Mouse (Mus musculus): Measurements from ENCODE around the gene Olfr1442. TPM values are rescaled to one million over a fixed set of nuclear protein-coding genes. Genes with fewer than 3 reads are reported as not detected.
"Not testable (repeated sequence)": the region's sequence is repeated elsewhere in the genome, so short reads cannot be mapped to it uniquely, and the experiment has no call there.

The Olfr1442 gene
- polyA plus RNA-seq, 1 experiment from 2014 or later: not detected

DNA sequence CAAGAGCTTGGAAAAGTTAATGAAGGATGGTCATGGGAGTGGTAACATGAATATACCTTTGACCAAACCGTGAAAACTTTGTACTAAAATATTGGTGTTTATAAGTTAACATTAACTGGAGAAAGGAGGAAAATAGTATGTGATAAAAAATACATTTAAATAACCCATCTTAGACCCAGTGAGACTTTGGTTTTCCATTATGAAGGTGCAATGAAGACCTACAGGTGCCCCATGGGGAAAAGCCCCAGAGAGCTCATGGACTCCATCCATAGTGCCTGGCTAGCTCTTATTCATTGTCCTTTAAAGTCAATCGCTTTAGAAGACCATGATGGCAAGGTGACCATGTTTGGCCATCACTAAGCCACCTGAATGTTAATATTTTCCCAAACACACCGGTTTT lies 7.6 kb downstream of the Olfr1442 start, which contains the start of gene Olfr1443:
Gene Olfr1443 (plus strand): TSS at position 301 of the 400 bp plus-strand sequence.
- no peak within 1 kb of the TSS for H3K4me3 ChIP-seq (ENCODE audit: low read length)
- H3K27ac ChIP-seq (ENCODE audit: low read length): no peak within 1 kb of the TSS
- H3K4me1 ChIP-seq (ENCODE audit: control insufficient read depth, insufficient read depth, low read length): no peaks in the 10 kb centered on the region
- no peaks in the 10 kb centered on the region for H3K9me3 ChIP-seq (ENCODE audit: control insufficient read depth, low read length)
- no peak within 1 kb of the TSS for H3K9ac ChIP-seq (ENCODE audit: low read depth, low read length)
- H3K4me2 ChIP-seq (ENCODE audit: low read depth, low read length): no peak within 1 kb of the TSS
- no peak for ATAC-seq
- 73% methylated on average over 3 of the region's 3 CpGs for WGBS
- H3K27me3 ChIP-seq (replicated peaks; ENCODE audit: control insufficient read depth, insufficient read depth, low read length): no peaks in the 10 kb centered on the region
- no peaks in the 10 kb centered on the region for H3K36me3 ChIP-seq (ENCODE audit: control insufficient read depth, insufficient read depth, low read length)

GRCm38 (mm10) chr19:12684638-12685037 lies 14.4 kb downstream of the Olfr1442 start:
- H3K27me3 ChIP-seq (replicated peaks; ENCODE audit: control insufficient read depth, insufficient read depth, low read length): no peaks in the 10 kb centered on the region
- H3K4me1 ChIP-seq (ENCODE audit: control insufficient read depth, insufficient read depth, low read length): no peaks in the 10 kb centered on the region
- H3K9ac ChIP-seq (ENCODE audit: low read depth, low read length): no peak overlapping the region
- no peak overlapping the region for H3K4me3 ChIP-seq (ENCODE audit: low read length)
- no peak overlapping the region for H3K4me2 ChIP-seq (ENCODE audit: low read depth, low read length)
- H3K27ac ChIP-seq (ENCODE audit: low read length): no peak overlapping the region
- ATAC-seq: peak; percentile 93
- H3K9me3 ChIP-seq (ENCODE audit: control insufficient read depth, low read length): no peaks in the 10 kb centered on the region
- H3K36me3 ChIP-seq (ENCODE audit: control insufficient read depth, insufficient read depth, low read length): no peaks in the 10 kb centered on the region

GRCm38 (mm10) chr19:12685231-12685630 lies 15.0 kb downstream of the Olfr1442 start:
- Histone ChIP-seq H3K4me1 (ENCODE audit: control insufficient read depth, insufficient read depth, low read length) (no peaks in the 10 kb centered on the region), H3K27ac (ENCODE audit: low read length) (no peak overlapping the region), H3K4me2 (ENCODE audit: low read depth, low read length) (no peak overlapping the region), H3K4me3 (ENCODE audit: low read length) (no peak overlapping the region), H3K36me3 (ENCODE audit: control insufficient read depth, insufficient read depth, low read length) (no peaks in the 10 kb centered on the region), H3K9me3 (ENCODE audit: control insufficient read depth, low read length) (no peaks in the 10 kb centered on the region), H3K27me3 (replicated peaks; ENCODE audit: control insufficient read depth, insufficient read depth, low read length) (no peaks in the 10 kb centered on the region), H3K9ac (ENCODE audit: low read depth, low read length) (no peak overlapping the region)
- no peak for ATAC-seq

GRCm38 (mm10) chr19:12695590-12695989 lies 25.4 kb downstream of the Olfr1442 start, which contains the start of gene Keg1:
Gene Keg1 (plus strand): TSS chr19:12695786.
- no peaks in the 10 kb centered on the region for H3K9me3 ChIP-seq (ENCODE audit: control insufficient read depth, low read length)
- H3K36me3 ChIP-seq (ENCODE audit: control insufficient read depth, insufficient read depth, low read length): no peaks in the 10 kb centered on the region
- no peak within 1 kb of the TSS for H3K9ac ChIP-seq (ENCODE audit: low read depth, low read length)
- no peak within 1 kb of the TSS for H3K27ac ChIP-seq (ENCODE audit: low read length)
- H3K27me3 ChIP-seq (replicated peaks; ENCODE audit: control insufficient read depth, insufficient read depth, low read length): no peaks in the 10 kb centered on the region
- H3K4me3 ChIP-seq (ENCODE audit: low read length): no peak within 1 kb of the TSS
- H3K4me1 ChIP-seq (ENCODE audit: control insufficient read depth, insufficient read depth, low read length): 0 out of 2 replicates have a peak, but pooled peaks cover 2% of the 10 kb centered on the region
- peak; percentile 76 for ATAC-seq
- 59% methylated on average over 3 of the region's 3 CpGs for WGBS
- H3K4me2 ChIP-seq (ENCODE audit: low read depth, low read length): no peak within 1 kb of the TSS

DNA sequence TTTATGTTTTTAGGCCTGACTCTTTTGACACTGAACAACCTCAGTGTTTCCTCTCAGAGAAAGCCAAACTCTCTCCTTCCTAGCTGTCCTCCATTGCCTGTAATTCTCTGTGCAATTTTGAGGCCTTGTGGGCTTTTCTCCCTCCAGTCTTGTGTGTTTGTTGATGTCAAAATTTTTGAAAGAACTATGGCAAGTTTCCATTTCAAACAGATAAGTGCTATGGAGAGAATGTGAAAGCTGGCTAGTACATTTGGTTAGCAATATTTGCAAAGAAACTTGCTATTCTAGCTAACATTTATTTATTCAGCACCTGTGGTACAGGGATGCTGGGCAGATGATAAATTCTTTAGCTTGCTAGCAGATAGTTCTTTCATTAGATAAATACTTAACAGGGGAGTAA lies 26.0 kb downstream of the Olfr1442 start:
- Histone ChIP-seq H3K4me3 (ENCODE audit: low read length) (no peak overlapping the region), H3K27me3 (replicated peaks; ENCODE audit: control insufficient read depth, insufficient read depth, low read length) (no peaks in the 10 kb centered on the region), H3K36me3 (ENCODE audit: control insufficient read depth, insufficient read depth, low read length) (no peaks in the 10 kb centered on the region), H3K4me1 (ENCODE audit: control insufficient read depth, insufficient read depth, low read length) (0 out of 2 replicates have a peak, but pooled peaks cover 2% of the 10 kb centered on the region), H3K9me3 (ENCODE audit: control insufficient read depth, low read length) (no peaks in the 10 kb centered on the region), H3K9ac (ENCODE audit: low read depth, low read length) (no peak overlapping the region), H3K4me2 (ENCODE audit: low read depth, low read length) (no peak overlapping the region), H3K27ac (ENCODE audit: low read length) (no peak overlapping the region)
- ATAC-seq: no peak

GRCm38 (mm10) chr19:12708458-12708857 lies 38.2 kb downstream of the Olfr1442 start:
- Histone ChIP-seq H3K27me3 (replicated peaks; ENCODE audit: control insufficient read depth, insufficient read depth, low read length) (no peaks in the 10 kb centered on the region), H3K9me3 (ENCODE audit: control insufficient read depth, low read length) (no peaks in the 10 kb centered on the region), H3K36me3 (ENCODE audit: control insufficient read depth, insufficient read depth, low read length) (no peaks in the 10 kb centered on the region), H3K4me3 (ENCODE audit: low read length) (no peak overlapping the region), H3K9ac (ENCODE audit: low read depth, low read length) (no peak overlapping the region), H3K4me1 (ENCODE audit: control insufficient read depth, insufficient read depth, low read length) (no peaks in the 10 kb centered on the region), H3K4me2 (ENCODE audit: low read depth, low read length) (no peak overlapping the region), H3K27ac (ENCODE audit: low read length) (no peak overlapping the region)
- WGBS: 76% methylated on average over 2 of the region's 2 CpGs
- no peak for ATAC-seq

DNA sequence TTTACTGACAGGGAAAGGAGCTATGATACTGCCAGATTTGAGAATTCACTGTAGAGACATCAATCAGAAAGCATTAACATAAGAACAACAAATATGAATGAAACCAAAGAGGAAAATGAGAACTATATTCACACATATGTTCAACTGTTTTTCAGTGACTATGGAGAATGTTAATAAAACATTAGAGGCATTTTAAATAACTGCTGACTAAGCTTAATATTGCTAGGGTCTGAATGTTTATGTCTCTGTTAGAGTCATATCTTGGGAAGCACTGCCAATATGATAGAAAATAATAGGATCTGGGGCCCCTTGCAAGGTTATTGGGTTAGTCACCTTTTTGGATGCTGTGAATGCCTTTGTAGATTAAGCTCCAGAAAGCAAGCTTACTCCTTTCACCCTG lies 38.7 kb downstream of the Olfr1442 start:
- Histone ChIP-seq H3K9me3 (ENCODE audit: control insufficient read depth, low read length) (no peaks in the 10 kb centered on the region), H3K4me1 (ENCODE audit: control insufficient read depth, insufficient read depth, low read length) (no peaks in the 10 kb centered on the region), H3K36me3 (ENCODE audit: control insufficient read depth, insufficient read depth, low read length) (no peaks in the 10 kb centered on the region), H3K9ac (ENCODE audit: low read depth, low read length) (no peak overlapping the region), H3K4me3 (ENCODE audit: low read length) (no peak overlapping the region), H3K27ac (ENCODE audit: low read length) (no peak overlapping the region), H3K27me3 (replicated peaks; ENCODE audit: control insufficient read depth, insufficient read depth, low read length) (no peaks in the 10 kb centered on the region), H3K4me2 (ENCODE audit: low read depth, low read length) (no peak overlapping the region)
- ATAC-seq: no peak

- no peak overlapping the region for H3K27ac ChIP-seq (ENCODE audit: low read length)
- H3K36me3 ChIP-seq (ENCODE audit: control insufficient read depth, insufficient read depth, low read length): no peaks in the 10 kb centered on the region
- H3K4me2 ChIP-seq (ENCODE audit: low read depth, low read length): no peak overlapping the region
- H3K27me3 ChIP-seq (replicated peaks; ENCODE audit: control insufficient read depth, insufficient read depth, low read length): no peaks in the 10 kb centered on the region
- 76% methylated on average over 6 of the region's 6 CpGs for WGBS
- no peaks in the 10 kb centered on the region for H3K4me1 ChIP-seq (ENCODE audit: control insufficient read depth, insufficient read depth, low read length)
- H3K4me3 ChIP-seq (ENCODE audit: low read length): no peak overlapping the region
- ATAC-seq: no peak
- H3K9ac ChIP-seq (ENCODE audit: low read depth, low read length): no peak overlapping the region
- no peaks in the 10 kb centered on the region for H3K9me3 ChIP-seq (ENCODE audit: control insufficient read depth, low read length)
These were observed 49.0 kb downstream of the Olfr1442 start for GRCm38 (mm10) chr19:12719189-12719588.

DNA sequence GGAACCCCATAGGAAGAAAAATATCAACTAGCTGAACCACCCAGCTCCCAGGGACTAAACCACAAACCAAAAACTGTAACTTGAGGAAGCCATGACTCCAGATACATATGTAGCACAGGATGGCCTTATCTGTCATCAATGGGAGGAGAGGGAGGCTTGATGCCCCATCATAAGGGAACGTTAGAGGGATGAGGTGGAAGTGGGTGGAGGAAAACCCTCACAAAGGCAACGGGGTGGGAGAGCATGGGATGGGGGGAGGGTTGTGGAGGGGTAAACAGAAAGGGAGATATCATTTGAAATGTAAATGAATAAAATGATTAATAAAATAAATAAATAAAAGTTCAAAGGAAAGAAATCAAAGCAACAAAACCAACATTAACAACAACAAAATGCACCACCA lies 50.2 kb downstream of the Olfr1442 start:
- Histone ChIP-seq H3K27me3 (replicated peaks; ENCODE audit: control insufficient read depth, insufficient read depth, low read length) (no peaks in the 10 kb centered on the region), H3K36me3 (ENCODE audit: control insufficient read depth, insufficient read depth, low read length) (no peaks in the 10 kb centered on the region), H3K4me2 (ENCODE audit: low read depth, low read length) (no peak overlapping the region), H3K4me3 (ENCODE audit: low read length) (no peak overlapping the region), H3K9ac (ENCODE audit: low read depth, low read length) (no peak overlapping the region), H3K9me3 (ENCODE audit: control insufficient read depth, low read length) (no peaks in the 10 kb centered on the region), H3K27ac (ENCODE audit: low read length) (no peak overlapping the region), H3K4me1 (ENCODE audit: control insufficient read depth, insufficient read depth, low read length) (no peaks in the 10 kb centered on the region)
- ATAC-seq: no peak
- WGBS: 68% methylated on average over 2 of the region's 2 CpGs

GRCm38 (mm10) chr19:12720919-12721318 lies 50.7 kb downstream of the Olfr1442 start:
- 86% methylated on average over 5 of the region's 5 CpGs for WGBS
- not testable (repeated sequence) for H3K4me3 ChIP-seq (ENCODE audit: low read length); H3K36me3 ChIP-seq (ENCODE audit: control insufficient read depth, insufficient read depth, low read length); H3K9me3 ChIP-seq (ENCODE audit: control insufficient read depth, low read length); H3K27ac ChIP-seq (ENCODE audit: low read length); ATAC-seq; H3K4me1 ChIP-seq (ENCODE audit: control insufficient read depth, insufficient read depth, low read length); H3K27me3 ChIP-seq (replicated peaks; ENCODE audit: control insufficient read depth, insufficient read depth, low read length); H3K9ac ChIP-seq (ENCODE audit: low read depth, low read length); H3K4me2 ChIP-seq (ENCODE audit: low read depth, low read length)

Data from intestine, embryonic 16.5 days (tissue).